Mouse (Mus musculus): ENCODE measurements around the gene A530016L24Rik.

The A530016L24Rik gene

GRCm38 (mm10) chr12:112489134-112489533, at the start of gene A530016L24Rik:
A530016L24Rik (plus strand) TSS chr12:112489448.
- DNase-seq, result no peak

- DNase-seq, result no peak
These were observed 49.3 kb upstream of the A530016L24Rik start for GRCm38 (mm10) chr12:112439993-112440392.

- DNase-seq, result peak; percentile 78 to 89
These were observed 40.0 kb upstream of the A530016L24Rik start for GRCm38 (mm10) chr12:112449144-112449827.

- DNase-seq, result peak; percentile 40 to 48
These were observed 39.4 kb upstream of the A530016L24Rik start for GRCm38 (mm10) chr12:112449828-112450180.

GRCm38 (mm10) chr12:112450883-112451282, 38.4 kb upstream of the A530016L24Rik start:
- peak; percentile 75 to 79 for DNase-seq

- no peak for DNase-seq
These were observed 37.9 kb upstream of the A530016L24Rik start for GRCm38 (mm10) chr12:112451381-112451780.

GRCm38 (mm10) chr12:112451826-112452225, 37.4 kb upstream of the A530016L24Rik start:
- DNase-seq, result no peak

GRCm38 (mm10) chr12:112456144-112456713, 33.0 kb upstream of the A530016L24Rik start:
- no peak for DNase-seq

GRCm38 (mm10) chr12:112457839-112458238, 31.4 kb upstream of the A530016L24Rik start:
- no peak for DNase-seq

- DNase-seq, result no peak
These were observed 26.8 kb upstream of the A530016L24Rik start for GRCm38 (mm10) chr12:112462423-112462822.

GRCm38 (mm10) chr12:112463209-112463608, 26.0 kb upstream of the A530016L24Rik start:
- no peak for DNase-seq

GRCm38 (mm10) chr12:112463750-112464444, 25.4 kb upstream of the A530016L24Rik start:
- DNase-seq, result no peak

- DNase-seq, result no peak
These were observed 24.7 kb upstream of the A530016L24Rik start for GRCm38 (mm10) chr12:112464516-112464915.

- DNase-seq, result no peak
These were observed 23.3 kb upstream of the A530016L24Rik start for GRCm38 (mm10) chr12:112465928-112466327.

- no peak for DNase-seq
These were observed 21.9 kb upstream of the A530016L24Rik start for GRCm38 (mm10) chr12:112467387-112467786.

- no peak for DNase-seq
These were observed 19.9 kb upstream of the A530016L24Rik start for GRCm38 (mm10) chr12:112469393-112469792.

GRCm38 (mm10) chr12:112470216-112470615, 19.0 kb upstream of the A530016L24Rik start:
- DNase-seq, result no peak

GRCm38 (mm10) chr12:112473777-112474176, 15.5 kb upstream of the A530016L24Rik start:
- DNase-seq, result peak; percentile 61 to 70

- DNase-seq, result no peak
These were observed 287 bp downstream of the A530016L24Rik start for GRCm38 (mm10) chr12:112489535-112489934.

GRCm38 (mm10) chr12:112490444-112490939, 1.2 kb downstream of the A530016L24Rik start:
- DNase-seq, result no peak

- DNase-seq, result no peak
These were observed 6.9 kb downstream of the A530016L24Rik start for GRCm38 (mm10) chr12:112496136-112496535.

- no peak for DNase-seq
These were observed 8.5 kb downstream of the A530016L24Rik start for GRCm38 (mm10) chr12:112497731-112498130.

GRCm38 (mm10) chr12:112498683-112499082, 9.4 kb downstream of the A530016L24Rik start:
- peak; percentile 21 to 33 for DNase-seq

Data from thymus, postnatal 36 days (tissue).